Mouse (Mus musculus) ovary, postnatal 14 days (tissue): ENCODE data around the gene Dusp6.
A peak's percentile ranks its signal among the peaks of the same experiment; 100 is the strongest.

Experiments used
- DNase-seq: peaks from one replicate; pipeline ENCODE4 v3.0.0; 2022; ENCODE audit warnings: low spot score

Gene Dusp6

DNA sequence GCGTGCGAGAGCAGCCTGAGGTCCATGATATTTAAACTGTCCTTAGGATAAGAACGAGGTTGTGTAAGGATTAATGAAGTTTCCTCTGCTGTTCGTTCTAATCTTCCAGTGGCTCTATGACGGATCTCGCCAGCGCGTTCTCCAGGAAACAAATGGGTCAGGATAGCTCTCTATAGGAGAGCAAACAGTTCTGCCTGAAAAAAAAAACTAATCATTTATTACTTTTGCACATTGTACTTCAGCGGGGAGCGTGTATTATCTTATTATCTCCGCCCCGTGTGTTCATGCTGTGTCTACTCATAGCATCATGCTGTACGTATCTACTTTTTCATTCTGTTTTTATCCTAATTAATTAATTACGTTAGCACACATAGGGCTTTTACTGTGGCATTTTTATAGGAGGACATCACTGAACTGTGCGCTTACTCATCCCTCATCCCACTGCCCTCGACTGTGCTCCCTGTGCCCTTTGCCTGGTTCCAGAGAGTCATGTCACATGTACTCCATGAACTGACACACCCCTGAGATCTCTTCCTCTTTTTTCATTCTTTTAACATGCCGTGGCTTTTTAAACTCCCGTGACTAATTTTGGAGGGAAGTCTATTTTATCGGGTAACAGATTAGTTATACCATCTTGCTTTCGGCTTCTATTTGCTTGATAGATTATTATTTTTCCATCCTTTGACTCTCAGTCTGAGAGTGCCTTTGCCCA is 16.1 kb upstream of the Dusp6 start:
- DNase-seq: no peak

DNA sequence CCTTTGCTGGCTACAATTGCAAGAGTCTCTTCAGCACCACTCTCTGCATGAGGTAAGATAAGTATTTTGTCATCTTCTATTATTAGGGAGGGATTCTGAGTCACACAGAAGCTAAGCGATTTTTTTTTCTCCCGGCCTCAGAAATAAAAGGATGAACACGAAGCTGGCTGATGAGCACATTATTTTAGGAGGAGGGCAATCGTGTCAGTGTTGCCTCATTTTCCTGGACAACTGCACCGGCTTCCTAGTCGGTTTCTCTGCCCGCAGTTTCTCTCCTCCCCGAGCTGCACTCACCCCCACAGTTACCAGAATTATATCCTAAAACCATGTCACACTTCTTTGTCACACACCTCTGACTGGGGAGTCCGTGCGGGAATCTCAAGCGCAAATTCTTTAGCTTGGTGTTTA is 12.2 kb upstream of the Dusp6 start:
- no peak for DNase-seq

DNA sequence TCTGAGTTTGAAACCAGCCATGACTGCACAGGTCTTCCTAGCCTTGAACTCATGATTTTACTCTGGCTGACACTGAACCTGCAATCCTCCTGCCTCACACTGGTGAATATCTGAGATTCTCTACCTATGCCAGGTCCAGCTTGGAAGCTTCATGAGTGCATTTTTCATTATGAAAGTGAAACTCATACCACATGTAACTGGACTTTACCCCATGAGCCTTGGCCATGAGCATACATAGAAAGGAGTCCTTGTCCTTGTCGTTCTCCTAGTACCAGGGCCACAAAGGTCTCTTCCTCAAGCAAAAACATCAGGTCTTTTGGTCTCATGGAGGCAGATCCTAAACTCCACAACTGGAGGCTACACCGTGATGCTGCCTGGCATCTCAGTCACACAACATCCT is 9.6 kb upstream of the Dusp6 start:
- no peak for DNase-seq

DNA sequence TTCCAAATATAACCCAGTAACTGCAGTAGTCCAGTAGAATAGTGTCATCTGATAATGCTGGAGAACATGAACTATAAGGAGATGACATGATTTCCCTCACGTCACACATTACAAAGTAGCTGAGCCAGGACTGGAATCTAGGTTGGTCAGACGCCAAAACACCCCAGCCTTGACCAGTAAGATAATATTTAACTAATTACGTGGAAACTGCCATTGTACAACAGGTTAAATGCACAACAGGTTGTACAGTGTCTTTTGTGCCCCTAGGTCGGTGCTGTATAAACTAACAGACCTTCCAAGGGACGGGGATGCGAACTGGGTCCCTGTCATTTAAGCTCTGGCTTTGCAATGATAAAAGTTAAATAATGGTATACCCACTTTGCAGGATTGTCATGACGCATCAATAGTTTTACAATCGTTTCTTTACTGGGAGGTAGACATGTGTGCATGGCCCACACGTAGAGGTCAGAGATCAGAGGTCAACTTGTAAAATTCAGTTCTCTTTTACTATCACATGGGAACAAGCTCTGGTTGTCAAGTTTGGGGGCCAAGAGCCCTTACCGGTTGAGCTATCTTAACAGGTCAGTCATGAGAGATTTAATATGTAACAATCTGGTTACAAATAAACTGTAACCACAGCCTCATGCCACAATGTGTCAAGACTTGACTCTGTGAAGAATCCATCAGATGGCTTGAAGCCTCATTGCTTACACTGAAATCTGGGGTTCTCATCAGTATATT is 7.0 kb upstream of the Dusp6 start:
- no peak for DNase-seq

DNA sequence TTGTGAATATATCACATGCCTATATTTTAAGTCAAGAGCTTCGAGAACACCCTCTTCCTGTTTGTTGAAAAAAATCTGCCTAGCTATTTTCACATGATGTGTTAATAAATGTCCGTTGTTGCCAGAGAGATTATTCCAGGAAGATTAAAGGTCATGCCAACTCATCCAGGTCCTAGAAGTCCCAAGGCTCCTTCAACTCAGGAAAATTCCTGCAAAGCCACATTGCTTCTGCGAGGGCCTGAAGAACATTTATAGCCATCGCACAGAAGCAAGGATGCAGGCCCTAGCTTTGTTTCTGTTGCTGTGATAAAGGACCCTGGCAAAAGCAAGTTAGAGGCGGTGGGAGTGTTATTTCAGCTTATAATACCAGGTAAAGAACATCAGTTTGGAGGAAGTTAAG is 5.5 kb upstream of the Dusp6 start:
- no peak for DNase-seq

DNA sequence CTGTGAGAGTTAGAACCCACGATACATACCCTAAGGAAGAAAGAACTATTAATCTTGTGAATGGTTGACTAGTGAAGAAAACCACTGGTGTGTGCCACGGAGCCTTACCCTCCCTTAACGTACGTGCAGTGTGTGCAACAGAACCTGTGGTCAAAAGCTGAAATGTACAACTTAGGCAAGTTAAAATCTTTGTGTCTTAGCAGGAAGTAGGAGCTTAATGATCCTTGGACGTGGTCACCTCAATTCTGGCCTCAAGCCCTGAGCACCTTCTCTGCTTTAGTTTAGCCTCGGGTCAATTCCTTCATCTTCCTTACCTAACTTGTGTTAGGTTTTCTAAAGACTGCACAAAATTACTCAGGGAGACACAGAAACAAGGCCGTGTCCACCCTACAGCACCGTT is 3.2 kb upstream of the Dusp6 start:
- DNase-seq: no peak

DNA sequence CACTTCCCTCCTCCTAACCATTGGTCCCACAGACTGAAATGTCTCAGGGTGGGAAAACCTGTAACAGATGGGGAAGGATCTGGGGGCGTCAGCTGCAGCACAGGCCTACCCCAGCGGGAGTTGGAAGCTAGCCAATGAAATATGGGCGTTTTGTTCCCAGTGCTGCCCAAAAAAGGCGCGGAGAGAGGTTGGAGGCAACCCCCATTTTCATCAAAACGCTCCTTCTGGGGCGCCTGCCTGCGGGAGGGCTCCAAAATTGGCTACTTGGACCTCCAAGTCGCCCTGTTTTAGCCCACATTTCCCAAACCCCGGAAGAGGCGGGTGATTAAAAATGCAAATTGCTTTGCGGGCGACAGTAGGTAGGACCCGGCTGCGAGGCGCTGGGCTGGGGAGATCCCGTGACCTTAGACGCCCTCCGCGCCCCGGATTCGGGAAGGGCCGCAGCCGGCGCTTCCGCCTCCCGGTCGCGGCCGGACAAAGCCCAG is 1.8 kb upstream of the Dusp6 start:
- DNase-seq: peak; percentile 52

DNA sequence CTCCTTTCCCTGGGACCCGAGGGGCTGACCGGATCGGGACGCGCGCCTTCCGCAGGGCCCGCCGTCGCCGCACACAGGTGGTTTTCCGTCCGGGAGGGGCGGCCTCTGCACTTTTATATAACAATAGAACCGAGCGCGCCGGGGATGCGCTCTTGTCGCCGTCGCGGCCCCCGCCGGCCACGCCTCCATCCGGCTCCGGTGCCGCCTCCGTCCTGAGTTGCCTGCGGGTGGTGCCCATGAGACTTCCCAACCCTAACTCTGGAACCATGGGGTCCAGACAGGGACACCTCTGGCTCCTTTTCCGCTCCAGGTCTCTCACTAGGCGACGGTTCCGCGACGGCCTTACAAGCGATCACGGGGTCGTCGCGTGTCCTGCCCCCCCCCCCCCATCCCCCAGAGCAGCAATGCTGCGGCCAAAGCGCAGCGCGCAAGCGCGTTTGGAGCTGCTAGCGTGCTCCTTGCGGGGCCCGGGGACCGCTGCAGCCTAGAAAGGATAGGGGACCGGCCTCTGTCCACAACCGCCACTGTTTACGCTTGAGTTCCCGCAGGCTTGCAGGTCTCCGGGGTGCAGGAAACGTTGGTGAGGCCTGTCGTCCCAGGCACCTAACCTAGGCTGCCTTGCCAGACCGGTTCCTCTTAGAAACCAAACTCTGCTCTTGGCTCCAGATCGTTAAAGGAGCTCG is 1.3 kb upstream of the Dusp6 start:
- DNase-seq: peak; percentile 72

DNA sequence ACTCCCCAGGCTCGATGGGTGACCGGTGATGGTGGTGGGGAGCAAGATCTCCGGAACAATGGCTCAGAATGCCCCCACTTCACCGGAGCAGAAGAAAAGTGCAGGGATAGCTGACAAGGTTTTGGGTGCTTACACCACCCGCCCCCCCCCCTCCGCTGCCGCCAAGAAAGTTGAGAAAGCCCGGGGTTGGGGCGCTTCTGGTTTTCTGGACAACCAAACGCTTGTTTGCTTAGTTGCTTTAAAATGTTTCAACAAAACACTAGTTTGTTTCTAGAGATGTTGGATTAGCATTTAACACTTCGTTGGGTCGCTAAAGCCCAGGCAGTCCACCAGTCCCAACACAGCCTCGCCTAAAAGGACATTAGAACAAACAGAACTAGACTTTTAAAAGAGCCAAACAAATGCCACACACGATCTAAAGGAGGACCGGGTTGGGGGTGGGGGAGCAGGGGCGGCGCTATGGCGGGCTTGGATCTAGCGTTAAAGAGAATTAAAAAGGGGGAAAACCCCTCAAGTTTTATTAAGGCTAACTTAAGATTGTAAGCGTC is 638 bp upstream of the Dusp6 start:
- DNase-seq: no peak

DNA sequence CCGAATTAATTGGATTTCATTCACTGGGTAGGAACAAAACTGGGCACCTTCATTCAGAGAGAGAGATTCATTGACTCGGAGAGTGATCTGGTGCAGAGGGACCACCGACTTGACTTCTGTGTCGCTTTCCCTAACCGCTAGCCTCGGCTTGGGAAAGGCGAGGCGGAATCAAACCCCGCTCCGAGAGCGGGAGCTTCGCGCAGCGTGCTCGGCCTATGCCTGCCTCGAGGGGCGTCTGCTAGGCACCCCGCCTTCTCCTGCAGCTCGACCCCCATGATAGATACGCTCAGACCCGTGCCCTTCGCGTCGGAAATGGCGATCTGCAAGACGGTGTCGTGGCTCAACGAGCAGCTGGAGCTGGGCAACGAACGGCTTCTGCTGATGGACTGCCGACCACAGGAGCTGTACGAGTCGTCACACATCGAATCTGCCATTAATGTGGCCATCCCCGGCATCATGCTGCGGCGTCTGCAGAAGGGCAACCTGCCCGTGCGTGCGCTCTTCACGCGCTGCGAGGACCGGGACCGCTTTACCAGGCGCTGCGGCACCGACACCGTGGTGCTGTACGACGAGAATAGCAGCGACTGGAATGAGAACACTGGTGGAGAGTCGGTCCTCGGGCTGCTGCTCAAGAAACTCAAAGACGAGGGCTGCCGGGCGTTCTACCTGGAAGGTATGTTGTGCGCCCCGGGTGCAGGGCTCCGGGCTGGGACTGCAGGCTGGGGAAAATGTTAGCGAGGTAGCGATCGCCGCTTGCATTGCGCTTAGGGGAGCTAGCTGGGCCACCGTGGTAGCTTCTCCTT is 589 bp downstream of the Dusp6 start:
- peak; percentile 38 for DNase-seq

DNA sequence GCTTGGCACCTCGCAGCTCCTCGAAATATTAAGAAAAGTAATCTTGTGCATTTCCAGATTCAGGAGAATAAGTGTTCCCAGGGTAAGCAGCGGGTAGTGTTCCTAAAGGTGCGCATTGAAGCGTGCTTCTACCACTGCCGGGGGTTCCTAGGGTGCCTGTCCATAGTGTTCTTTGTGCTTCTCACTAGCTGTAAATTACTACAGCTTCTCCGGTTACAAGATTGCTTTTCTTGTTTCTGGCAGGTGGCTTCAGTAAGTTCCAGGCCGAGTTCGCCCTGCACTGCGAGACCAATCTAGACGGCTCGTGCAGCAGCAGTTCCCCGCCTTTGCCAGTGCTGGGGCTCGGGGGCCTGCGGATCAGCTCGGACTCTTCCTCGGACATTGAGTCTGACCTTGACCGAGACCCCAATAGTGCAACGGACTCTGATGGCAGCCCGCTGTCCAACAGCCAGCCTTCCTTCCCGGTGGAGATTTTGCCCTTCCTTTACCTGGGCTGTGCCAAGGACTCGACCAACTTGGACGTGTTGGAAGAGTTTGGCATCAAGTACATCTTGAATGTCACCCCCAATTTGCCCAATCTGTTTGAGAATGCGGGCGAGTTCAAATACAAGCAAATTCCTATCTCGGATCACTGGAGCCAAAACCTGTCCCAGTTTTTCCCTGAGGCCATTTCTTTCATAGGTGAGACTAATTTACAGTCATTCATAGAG is 1.4 kb downstream of the Dusp6 start:
- no peak for DNase-seq

DNA sequence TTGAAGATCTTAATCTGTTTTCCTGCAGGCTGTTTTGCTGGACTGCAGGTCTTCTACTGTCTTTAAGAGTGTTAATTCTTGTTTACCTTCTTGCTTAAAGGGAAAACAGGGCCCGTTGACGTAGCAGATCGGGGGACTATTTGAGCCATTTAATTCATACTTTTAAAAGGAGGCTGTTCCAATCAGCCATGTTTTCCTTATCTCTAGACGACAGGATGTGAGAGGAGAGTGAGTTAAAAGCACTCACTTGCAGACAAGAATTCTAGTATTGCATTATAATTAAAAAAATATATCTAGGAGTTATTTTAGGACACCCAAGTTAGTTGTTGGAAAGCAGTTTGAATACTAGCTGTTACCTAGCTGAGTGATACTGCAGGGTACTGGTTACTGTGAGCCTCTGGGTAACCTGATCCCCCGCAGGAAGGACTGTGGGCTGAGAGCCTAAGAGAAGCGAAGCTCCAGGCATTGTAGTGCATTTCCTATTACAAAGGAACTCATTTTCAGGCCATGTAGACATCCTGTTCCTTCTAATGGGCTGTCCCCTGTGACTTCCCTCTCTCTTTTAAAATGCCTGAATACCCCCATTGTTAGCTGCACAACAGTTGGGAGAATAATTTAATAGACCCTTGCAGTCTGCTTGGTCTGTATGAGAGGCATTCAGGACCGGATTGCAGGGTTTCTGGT is 2.1 kb downstream of the Dusp6 start:
- DNase-seq: no peak

DNA sequence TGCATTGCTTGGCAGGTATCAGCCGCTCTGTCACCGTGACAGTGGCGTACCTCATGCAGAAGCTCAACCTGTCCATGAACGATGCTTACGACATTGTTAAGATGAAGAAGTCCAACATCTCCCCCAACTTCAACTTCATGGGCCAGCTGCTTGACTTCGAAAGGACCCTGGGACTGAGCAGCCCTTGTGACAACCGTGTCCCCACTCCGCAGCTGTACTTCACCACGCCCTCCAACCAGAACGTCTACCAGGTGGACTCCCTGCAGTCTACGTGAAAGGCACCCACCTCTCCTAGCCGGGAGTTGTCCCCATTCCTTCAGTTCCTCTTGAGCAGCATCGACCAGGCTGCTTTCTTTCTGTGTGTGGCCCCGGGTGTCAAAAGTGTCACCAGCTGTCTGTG is 3.0 kb downstream of the Dusp6 start:
- no peak for DNase-seq

DNA sequence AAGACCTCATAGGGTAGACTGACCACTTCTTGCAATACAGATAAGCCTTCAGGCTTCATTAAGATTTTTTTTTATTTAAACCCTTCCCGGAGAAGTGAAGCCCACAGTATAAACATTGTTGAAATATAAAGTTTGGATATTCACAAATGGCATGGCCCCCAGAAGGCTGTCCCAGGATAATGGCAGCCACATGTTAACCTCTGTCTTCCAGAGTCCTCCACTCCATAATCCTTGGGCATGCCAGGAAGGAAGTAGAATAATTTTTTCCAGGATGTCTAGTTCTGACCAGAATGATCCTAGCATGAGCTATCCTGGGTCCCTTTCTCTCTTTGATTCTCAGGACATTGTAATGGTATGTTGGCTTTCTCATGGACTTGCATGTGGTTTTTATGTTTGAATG is 4.6 kb downstream of the Dusp6 start:
- DNase-seq: no peak

DNA sequence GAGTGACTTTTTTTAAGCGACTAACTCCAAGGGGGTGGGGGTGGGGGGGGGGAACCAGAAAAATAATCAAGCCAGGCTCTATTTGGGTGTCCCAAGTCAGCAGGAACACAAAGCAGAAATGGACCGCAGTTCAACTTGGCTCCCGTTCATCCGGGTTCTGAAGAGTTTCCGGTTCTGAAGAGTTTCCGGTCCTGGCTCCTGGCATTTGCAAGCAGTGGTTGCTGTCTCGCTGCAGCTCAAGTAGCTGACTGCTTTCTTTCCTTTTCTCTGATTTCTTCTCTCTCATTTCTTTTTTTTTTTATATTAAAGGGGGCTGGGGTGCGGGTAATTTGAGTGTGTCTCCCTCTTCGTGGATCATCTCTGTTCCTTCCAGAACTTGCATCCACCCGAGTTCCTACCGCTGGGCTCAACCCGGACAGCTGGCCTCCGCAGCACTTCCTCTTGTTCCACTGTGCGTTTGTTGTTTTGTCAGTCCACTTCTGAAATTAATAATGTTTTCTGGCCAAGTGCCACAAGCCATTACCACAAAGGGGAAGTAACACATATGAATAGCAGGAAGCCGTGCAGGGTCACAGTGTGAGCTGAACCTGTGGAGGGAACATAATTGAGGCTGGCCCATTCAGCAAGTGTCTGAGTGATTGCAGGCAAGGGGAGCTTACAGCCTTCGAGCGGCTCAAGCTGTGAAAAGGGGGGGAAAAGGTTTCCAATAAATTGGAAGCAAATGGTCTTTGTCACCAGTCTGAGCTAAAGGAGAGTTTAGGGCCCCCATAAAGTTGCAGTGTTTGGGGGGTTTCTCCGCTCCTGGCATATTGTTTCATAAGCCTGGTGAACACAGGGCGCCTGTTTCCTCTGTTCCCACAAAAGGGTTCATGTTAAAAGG is 5.6 kb downstream of the Dusp6 start:
- peak; percentile 43 for DNase-seq

DNA sequence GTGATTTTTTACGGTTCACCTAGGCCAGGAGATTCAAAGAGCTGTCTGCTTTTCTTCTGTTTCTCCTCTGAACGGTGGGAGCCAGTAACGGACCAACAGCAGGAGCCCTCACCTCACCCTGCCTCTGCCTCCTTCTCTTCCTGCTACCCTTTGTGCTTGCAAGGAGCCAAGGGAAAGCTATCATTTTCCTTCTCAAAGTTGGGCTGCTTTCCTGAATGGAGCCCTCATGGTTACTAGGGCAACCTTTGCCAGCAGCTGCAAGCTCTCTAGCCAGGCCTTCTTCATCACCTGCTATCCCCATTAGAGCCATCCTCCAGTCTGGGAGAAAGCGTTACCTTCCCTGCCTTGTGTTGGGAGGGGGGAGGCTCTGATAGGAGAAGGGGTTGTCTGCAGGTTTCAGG is 6.3 kb downstream of the Dusp6 start:
- DNase-seq: no peak

DNA sequence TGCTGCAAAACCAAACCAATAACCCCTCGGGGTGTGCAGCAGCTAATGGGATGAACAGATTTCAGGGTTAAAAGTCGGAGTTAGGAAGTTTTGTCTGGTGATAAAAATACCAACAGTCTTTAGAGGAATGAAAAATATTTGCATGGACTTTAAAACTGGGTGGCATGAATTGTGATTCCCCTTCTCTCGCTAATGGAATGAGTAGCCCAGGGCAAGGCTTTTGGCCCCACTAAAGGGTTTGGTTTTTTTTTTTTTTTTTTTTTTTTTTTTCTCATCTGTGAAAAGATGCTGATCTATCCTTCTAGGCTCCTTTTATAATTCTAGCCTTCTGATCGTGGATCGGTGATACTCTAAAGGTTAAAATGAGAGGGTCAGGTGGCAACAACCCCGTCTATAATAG is 6.7 kb downstream of the Dusp6 start:
- DNase-seq: no peak

DNA sequence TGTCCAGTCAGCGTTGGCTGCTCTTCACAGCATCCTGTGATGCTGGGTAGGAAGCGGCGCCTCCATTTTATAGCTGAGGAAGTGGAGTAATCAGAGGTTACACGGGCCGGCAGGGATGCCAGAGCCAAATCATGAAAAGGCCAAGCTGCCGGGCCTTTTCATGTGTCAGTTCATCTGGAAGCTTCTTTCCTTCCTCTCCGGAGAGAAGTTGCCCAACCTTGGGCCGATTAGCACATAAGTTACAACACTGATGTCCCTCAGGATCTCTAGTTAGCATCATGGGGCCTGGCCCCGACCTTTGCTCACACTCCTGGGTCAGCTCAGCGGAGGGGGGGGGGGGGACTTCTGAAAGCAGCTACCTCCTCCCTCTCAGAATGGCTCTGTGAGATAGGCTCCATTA is 7.4 kb downstream of the Dusp6 start:
- no peak for DNase-seq

DNA sequence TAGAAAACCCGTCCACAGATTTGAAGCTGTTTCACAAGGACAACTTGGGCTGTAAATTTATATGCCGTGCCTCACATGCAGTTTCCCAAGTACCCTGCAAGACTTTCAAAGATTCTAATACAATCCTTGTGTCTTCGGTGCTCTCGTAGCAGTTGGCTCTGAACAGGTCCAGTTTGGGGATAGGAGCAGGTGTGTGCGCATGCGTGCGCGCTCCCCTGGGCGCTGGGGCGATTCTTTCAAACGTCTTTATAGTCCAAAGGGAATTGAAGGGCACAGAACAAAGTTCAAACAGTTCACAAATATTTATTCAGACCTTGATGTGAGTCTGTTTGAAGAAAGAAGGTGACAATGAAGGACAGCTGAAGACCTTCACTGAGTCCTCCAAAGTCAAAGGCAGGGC is 8.0 kb downstream of the Dusp6 start:
- no peak for DNase-seq

DNA sequence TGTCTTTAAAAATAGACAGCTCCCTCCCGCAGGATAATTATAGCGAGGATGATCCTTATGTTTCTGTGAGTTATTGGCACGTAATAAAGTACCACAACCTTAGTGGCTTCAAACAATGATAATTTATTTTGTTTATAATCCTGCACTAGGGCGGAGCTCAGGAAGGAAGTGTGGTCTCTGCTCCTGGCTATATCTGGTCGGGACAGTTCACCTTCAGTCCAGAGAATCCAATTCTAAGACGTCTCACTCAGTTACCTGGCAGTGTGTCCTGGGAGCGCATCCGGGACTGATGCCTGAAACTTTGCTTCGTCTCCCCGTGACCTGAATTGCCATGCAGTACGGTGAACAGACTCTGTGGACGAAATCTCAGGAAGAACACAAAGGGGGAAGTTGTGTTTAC is 10.0 kb downstream of the Dusp6 start:
- no peak for DNase-seq
